Mouse (Mus musculus): Measurements from ENCODE around the gene Rc3h1. TPM values are rescaled to one million over a fixed set of nuclear protein-coding genes. Genes with fewer than 3 reads are reported as not detected.

Gene Rc3h1
- total RNA-seq, 2 experiments from 2014 or later: 38.5 to 45.3 TPM

Other genes starting within 250 kb of the Rc3h1 start
- 10 to 100 TPM; 31.3 to 34.1 TPM for gene Rabgap1l, start 113.2 kb upstream of the Rc3h1 start, total RNA-seq (2021)
- 100 to 1,000 TPM; 292 to 761 TPM for gene Serpinc1, start 72.2 kb downstream of the Rc3h1 start, total RNA-seq (2021)
- gene Zbtb37, start 128.4 kb downstream of the Rc3h1 start, total RNA-seq (2021): 10 to 100 TPM; 11.3 to 21.9 TPM
- 10 to 100 TPM; 26.3 to 30.1 TPM for gene Dars2, start 164.2 kb downstream of the Rc3h1 start, total RNA-seq (2021)
- gene Cenpl, start 164.3 kb downstream of the Rc3h1 start, total RNA-seq (2021): 1 to 10 TPM; 5.7 to 6.2 TPM
- 10 to 100 TPM; 13.7 to 17.8 TPM for gene Klhl20, start 225.1 kb downstream of the Rc3h1 start, total RNA-seq (2021)
- gene Ankrd45, start 236.3 kb downstream of the Rc3h1 start, total RNA-seq (2021): 1 to 10 TPM; 1.7 to 3.0 TPM

All from adrenal gland, postnatal 10 days (tissue).